Mouse (Mus musculus) heart, postnatal 0 days (tissue): ENCODE measurements around the gene Itga1.

Experiments used
- CTCF ChIP-seq: IDR thresholded peaks from 2 replicates; pipeline ENCODE4 v1.5.1; 2016; ENCODE audit warnings: antibody characterized with exemption, control low read depth, low read depth
- EP300 ChIP-seq: IDR thresholded peaks from 2 replicates; pipeline ENCODE4 v1.6.1; 2016; ENCODE audit warnings: antibody characterized with exemption, low read depth

GRCm38 (mm10) chr13:115035387-115035786 lies 66.4 kb downstream of the Itga1 start:
- TF ChIP-seq CTCF (no peak), EP300 (no peak)
